Mouse (Mus musculus): ENCODE data around the gene Gm11060. TPM values are rescaled to one million over a fixed set of nuclear protein-coding genes. Genes with fewer than 3 reads are reported as not detected.

Gene Gm11060
- polyA plus RNA-seq, 1 experiment from 2014 or later: not detected

Other genes starting within 250 kb of the Gm11060 start
- gene Prrg4, start 242.1 kb upstream of the Gm11060 start, polyA plus RNA-seq (2014; fragmentation: Nextera tagmentation; extraction: Ambion mirVana): 0.23 TPM in 2 replicates
- 9.2 and 9.7 TPM in 2 replicates for gene Ccdc73, start 224.2 kb upstream of the Gm11060 start, polyA plus RNA-seq (2014; fragmentation: Nextera tagmentation; extraction: Ambion mirVana)
- gene Eif3m, start 74.9 kb upstream of the Gm11060 start, polyA plus RNA-seq (2014; fragmentation: Nextera tagmentation; extraction: Ambion mirVana): 249 and 273 TPM in 2 replicates
- not detected in 2 replicates for gene Wt1, start 34.5 kb downstream of the Gm11060 start, polyA plus RNA-seq (2014; fragmentation: Nextera tagmentation; extraction: Ambion mirVana)
- gene Them7, start 132.3 kb downstream of the Gm11060 start, polyA plus RNA-seq (2014; fragmentation: Nextera tagmentation; extraction: Ambion mirVana): not detected in 2 replicates